Mouse (Mus musculus) spleen, embryonic (tissue): ENCODE data around the gene Cldn9.

ENCODE experiments used
- CTCF ChIA-PET: fragments of 350-600 bp; sonication (Branson Sonifier 250); formaldehyde crosslinking; loops from one replicate; lab custom pipeline; 2022; lab: Charles Lee

Cldn9 gene

DNA sequence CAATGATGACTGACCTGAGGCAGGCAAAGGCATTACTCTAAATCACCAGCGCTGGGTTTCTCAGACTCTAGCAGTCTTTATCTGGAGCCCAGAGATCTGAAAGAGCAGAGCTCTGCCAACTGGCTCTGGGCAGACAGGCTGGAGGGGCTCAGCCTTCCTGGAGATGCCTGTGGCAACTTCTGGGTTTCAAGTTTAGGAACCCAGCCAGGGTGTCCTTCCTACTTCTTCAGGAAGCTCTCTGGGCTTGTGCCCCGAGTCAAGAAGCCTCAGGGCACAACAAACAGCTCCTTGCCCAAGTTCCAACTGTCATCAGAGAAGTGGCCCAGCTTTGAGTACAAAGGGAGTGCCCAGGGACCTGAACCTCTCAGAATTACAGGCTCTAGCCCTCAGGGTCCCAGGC, 29.4 kb downstream of the Cldn9 start:
- CTCF ChIA-PET, result no interaction called here

DNA sequence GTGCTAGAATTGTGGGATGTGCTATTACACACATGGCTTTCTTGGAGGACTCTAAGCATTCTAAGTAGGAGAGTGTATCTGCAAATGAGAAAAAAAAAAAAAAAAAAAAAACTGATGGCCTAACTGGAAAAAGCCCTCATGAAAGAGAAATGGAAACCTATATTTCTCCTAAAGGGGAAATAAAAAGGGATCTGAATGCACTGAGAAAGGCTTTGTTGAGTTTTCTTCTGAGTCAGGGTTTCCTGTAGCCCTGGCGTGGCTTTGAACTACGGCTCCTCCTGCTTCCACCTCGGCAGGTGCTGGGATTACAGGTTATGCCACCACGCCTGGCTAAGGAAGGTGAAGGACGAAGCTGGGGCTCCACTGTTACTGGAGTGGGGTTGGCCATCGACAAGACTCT, 29.8 kb downstream of the Cldn9 start:
- CTCF ChIA-PET, result no interaction called here

DNA sequence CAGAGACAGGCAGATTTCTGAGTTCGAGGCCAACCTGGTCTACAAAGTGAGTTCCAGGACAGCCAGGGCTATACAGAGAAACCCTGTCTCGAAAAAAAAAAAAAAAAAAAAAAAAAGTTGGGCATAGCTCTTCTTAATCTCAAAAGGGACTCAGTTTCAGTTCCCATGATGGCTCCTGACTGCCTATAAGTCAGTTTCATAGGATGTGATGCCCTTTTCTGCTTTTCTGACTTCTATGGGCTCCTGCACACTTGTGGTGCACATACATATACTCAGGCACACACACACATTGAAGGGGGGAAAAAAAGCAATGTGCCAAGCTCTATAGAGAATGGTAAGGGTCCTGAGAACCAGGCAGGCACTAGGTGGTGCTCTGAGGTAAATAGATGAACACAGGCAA, 30.5 kb downstream of the Cldn9 start:
- CTCF ChIA-PET, result no interaction called here

DNA sequence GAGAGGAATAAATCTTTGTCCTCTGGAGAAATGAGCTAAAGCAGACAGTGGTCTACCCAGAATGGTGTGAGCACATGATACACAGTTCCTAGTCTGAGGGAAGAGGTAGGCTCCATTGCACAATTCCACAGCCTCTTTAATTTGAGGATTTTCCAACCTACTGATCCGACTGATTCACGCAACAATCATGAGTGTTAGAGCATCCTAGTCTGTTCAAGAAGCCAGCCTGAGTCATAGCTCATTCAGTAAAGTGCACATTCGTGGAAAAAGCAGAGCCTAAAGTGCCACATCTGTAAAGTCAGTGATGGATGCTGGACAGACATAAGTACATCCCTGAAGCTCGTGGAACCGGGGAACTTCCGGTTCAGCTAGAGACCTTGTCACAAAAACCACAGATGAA, 32.5 kb downstream of the Cldn9 start:
- CTCF ChIA-PET, result no interaction called here

DNA sequence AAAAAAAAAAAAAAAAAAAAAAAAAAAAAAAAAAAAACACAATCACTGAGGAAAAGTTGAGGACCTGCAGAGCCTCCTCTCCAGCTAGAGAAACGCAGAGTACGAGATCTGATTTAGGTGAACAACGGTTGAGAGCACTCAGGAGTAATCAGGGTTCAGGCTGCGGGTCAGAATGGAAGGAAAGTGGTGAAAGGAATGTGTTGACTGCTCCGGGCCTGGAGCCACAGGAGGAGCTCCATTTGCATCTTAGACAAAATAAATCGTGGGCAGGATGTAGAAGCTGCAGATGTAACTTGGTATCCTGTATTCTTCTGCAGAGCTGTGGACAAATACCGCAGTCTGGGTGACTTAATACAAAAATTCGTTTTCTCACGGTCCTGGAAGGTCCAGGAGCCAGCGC, 37.9 kb downstream of the Cldn9 start:
- CTCF ChIA-PET, result no interaction called here

DNA sequence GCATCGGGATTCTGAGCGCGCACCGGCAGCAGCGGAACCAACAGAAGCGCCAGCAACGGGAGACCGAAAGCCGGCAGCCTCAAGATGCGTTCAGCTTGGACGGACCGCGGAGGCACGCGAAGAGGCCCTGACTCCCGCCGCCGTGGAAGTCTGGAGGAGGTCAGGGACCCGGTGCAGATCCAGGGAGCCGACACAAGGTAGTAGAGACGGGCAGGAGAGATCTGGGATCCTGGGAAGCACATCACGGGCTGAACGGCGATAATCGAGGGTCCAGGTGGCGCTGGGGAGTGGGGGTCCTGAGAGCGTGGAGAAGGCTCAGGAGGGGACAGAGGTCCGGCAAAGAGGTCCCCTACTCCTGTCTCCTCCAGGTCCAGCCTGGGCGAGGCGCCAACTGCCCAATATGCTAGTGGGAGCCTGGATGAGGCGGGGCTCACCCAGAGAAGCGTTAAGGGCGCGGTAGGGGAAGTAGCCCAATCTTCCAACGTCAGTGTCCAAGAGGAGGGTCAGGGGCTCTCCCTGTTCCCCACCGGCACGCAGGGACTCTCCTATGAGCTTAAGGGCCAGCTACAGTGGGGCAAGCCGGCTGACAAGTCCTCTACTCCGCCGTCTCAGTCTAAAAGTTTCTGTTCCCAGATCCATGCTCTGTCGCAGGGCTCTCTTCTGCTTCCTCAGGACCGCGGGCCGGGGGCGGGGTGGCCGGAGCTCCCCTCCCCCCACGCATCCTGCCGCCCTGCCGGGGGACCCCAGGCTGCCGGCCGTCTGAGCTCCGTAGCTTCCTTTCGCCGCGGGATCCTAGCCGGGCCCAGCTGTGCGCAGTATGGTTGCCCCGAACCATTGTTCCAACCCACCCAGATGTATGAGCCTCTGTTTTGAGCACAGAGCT, 39.0 kb downstream of the Cldn9 start, which contains the start of gene Mmp25:
Gene Mmp25 (minus strand): TSS at position 665 of the 883 bp plus-strand sequence.
- CTCF ChIA-PET, result interaction anchor here (0.6 kb wide), 1 partner anchor 61 kb away, joined by 4 read pairs; no protein-coding TSS in a partner anchor
